Mouse (Mus musculus): ENCODE results near the gene Mmel1.

DNA sequence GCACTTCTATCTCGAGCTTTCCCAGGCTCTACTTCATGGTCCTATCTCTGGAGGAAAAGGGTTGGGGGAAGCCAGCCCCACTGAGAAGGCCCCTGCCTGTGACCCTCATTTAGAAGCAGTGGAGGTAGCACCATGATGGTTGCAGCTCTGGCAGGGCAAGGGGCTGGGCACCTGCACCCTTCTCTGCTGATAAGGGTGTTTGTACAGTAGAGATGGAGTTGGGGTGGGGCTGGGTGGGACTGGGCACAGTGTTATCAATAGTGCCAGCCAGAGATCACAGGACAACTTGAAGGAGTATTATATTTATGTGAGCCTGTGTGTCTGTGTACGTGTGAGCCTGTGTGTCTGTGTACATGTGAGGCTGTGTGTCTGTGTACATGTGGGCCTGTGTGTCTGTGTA, 42.3 kb downstream of the Mmel1 start:
- TF ChIP-seq CTCF (IDR thresholded peaks at IDR 0.05; ENCODE audit: insufficient read depth, low read depth, low read length) (no peak), POLR2A (IDR thresholded peaks at IDR 0.05; ENCODE audit: insufficient read depth, low read depth, low read length) (no peak)
